Mouse (Mus musculus) spleen, adult 2 months (tissue): ENCODE measurements around the gene Hivep1. TPM values are rescaled to one million over a fixed set of nuclear protein-coding genes. Genes with fewer than 3 reads are reported as not detected.

Experiments
- DNase-seq, 2 experiments: peaks; one replicate each; pipeline versions ENCODE4 v3.0.0 to v3.0.0-alpha.2; 2012 to 2021; ENCODE audit warnings: low spot score in 2 of 2, low read depth in 1 of 2
- H3K27ac ChIP-seq: fragments of 200-500 bp; 2 replicates; pipeline ENCODE4 v1.5.1; 2012; ENCODE audit warnings: low read length, inconsistent platforms; ENCODE audit not compliant: insufficient read depth
- H3K27me3 ChIP-seq: fragments of 200-500 bp; 2 replicates; pipeline ENCODE4 v1.6.1; 2012; ENCODE audit warnings: mild to moderate bottlenecking, moderate library complexity, low read length, inconsistent platforms; ENCODE audit not compliant: control insufficient read depth, insufficient read depth
- H3K36me3 ChIP-seq: fragments of 200-500 bp; 2 replicates; pipeline ENCODE4 v1.6.1; 2012; ENCODE audit warnings: mild to moderate bottlenecking, low read length, inconsistent platforms; ENCODE audit not compliant: control insufficient read depth, insufficient read depth
- H3K4me1 ChIP-seq: fragments of 200-500 bp; 2 replicates; pipeline ENCODE4 v1.6.1; 2011; ENCODE audit warnings: inconsistent platforms; ENCODE audit not compliant: control insufficient read depth, insufficient read depth, insufficient read length
- H3K4me3 ChIP-seq: fragments of 200-500 bp; 2 replicates; pipeline ENCODE4 v1.5.1; 2011; ENCODE audit warnings: mild to moderate bottlenecking, inconsistent platforms; ENCODE audit not compliant: insufficient read depth, insufficient read length; ENCODE audit errors: extremely low read depth
- CTCF ChIP-seq: fragments of 200-500 bp; IDR thresholded peaks from 2 replicates; pipeline ENCODE4 v1.5.1; 2011; ENCODE audit warnings: mild to moderate bottlenecking, inconsistent platforms; ENCODE audit not compliant: insufficient read depth, insufficient read length, insufficient replicate concordance; ENCODE audit errors: extremely low read depth
- POLR2A ChIP-seq: fragments of 200-500 bp; IDR thresholded peaks from 2 replicates; pipeline ENCODE4 v1.6.1; 2011; ENCODE audit warnings: low read depth, low read length, inconsistent platforms
- whole genome bisulfite sequencing: fragments of 180-500 bp; shearing (Covaris S2); methylation state at CpG from one replicate; pipeline ENCODE4 v1.1.7; 2018; 5-methylcytosine and 5-hydroxymethylcytosine counted together
- polyA plus RNA-seq: library from polyadenylated mRNA; depleted of rRNA; stranded (reverse); fragments of >200 nt; gene quantifications from 2 replicates; pipeline ENCODE4 v1.2.3, GENCODE M21; 2012

Gene Hivep1
- polyA plus RNA-seq, 1 experiment, result 22.5 TPM

DNA sequence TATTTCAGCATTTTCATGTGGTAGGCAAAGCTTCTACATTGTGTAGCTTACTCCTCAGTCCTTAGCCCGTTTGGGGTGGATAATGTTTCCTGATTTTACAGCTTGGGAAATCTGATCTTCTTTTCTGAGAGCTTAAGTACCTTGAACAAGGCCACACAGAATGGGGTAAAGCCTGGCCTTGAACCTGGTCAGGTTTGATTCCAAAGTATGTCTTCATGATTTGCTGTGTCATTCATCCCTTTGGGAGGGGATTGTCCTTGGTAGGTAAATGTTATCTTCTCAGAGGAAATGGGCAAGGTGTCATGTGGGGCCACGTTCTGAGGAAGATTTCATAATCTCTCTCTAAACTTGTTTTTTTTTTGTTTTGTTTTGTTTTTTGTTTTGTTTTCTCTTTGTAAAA lies 1.8 kb downstream of the Hivep1 start:
- 41% methylated on average over 2 of the region's 2 CpGs for WGBS
- H3K27ac ChIP-seq, result no peak overlapping the region
- no peaks in the 10 kb centered on the region for H3K27me3 ChIP-seq
- no peak for DNase-seq
- H3K36me3 ChIP-seq, result peaks cover 8% of the 10 kb centered on the region
- no peaks in the 10 kb centered on the region; the same call in 1 of the 2 replicates for H3K4me1 ChIP-seq
- TF ChIP-seq POLR2A (no peak), CTCF (no peak)
- no peak overlapping the region for H3K4me3 ChIP-seq

GRCm38 (mm10) chr13:42054138-42054537 lies 2.3 kb downstream of the Hivep1 start:
- H3K27me3 ChIP-seq, result no peaks in the 10 kb centered on the region
- DNase-seq, result no peak
- H3K36me3 ChIP-seq, result peaks cover 8% of the 10 kb centered on the region
- H3K4me1 ChIP-seq, result no peaks in the 10 kb centered on the region; the same call in 1 of the 2 replicates
- H3K27ac ChIP-seq, result no peak overlapping the region
- TF ChIP-seq POLR2A (no peak), CTCF (no peak)
- no peak overlapping the region for H3K4me3 ChIP-seq
- 73% methylated on average over 3 of the region's 3 CpGs for WGBS

DNA sequence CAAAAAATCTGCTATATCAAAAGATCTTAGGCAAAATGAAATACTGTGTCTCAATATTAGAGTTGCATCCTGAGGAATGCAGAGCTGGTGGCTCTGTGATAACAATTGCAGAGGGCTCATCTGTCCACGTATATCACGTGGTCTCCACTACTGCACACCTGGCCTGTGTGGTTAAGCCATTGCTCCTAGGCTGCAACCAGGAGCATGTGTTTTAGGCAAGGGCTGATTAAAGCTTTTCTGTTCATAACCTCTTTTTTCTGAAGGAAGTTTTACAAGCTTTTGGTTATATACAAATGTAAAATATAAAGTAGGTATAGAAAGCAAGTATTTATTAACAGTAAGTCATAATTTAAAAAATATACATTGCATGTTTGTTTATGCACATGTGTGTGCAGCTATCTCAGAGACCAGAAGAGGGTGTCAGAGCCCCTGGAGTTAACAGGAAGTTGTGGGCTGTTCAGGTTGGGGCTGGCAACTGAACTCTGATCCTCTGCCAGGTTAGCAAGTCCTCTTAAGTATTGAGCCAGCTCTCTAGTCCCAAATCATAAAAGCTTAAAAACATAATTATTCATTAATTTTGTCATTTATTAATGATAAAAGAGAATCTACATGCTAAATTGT lies 5.0 kb downstream of the Hivep1 start:
- no peak overlapping the region for H3K4me3 ChIP-seq
- DNase-seq, result no peak
- peaks cover 3% of the 10 kb centered on the region for H3K4me1 ChIP-seq
- no peak for TF ChIP-seq CTCF
- no peak for TF ChIP-seq POLR2A
- no peak overlapping the region for H3K27ac ChIP-seq
- WGBS, result 66% methylated on average over 2 of the region's 2 CpGs
- peaks cover 15% of the 10 kb centered on the region for H3K36me3 ChIP-seq
- no peaks in the 10 kb centered on the region for H3K27me3 ChIP-seq

GRCm38 (mm10) chr13:42060846-42061630 lies 9.2 kb downstream of the Hivep1 start:
- peak in 1 of 2 experiments; percentile 60 for DNase-seq
- 29% methylated on average over 10 of the region's 10 CpGs for WGBS
- Histone ChIP-seq H3K4me1 (peaks cover 3% of the 10 kb centered on the region; the same call in 1 of the 2 replicates), H3K27me3 (no peaks in the 10 kb centered on the region), H3K4me3 (no peak overlapping the region), H3K27ac (no peak overlapping the region), H3K36me3 (peaks cover 22% of the 10 kb centered on the region)
- TF ChIP-seq CTCF (no peak), POLR2A (no peak)

- Histone ChIP-seq H3K36me3 (peaks cover 17% of the 10 kb centered on the region), H3K4me3 (no peak overlapping the region), H3K4me1 (peaks cover 3% of the 10 kb centered on the region; the same call in 1 of the 2 replicates), H3K27me3 (no peaks in the 10 kb centered on the region), H3K27ac (no peak overlapping the region)
- TF ChIP-seq POLR2A (no peak), CTCF (no peak)
- DNase-seq, result no peak
Measured at GRCm38 (mm10) chr13:42064257-42064656, 12.4 kb downstream of the Hivep1 start.

DNA sequence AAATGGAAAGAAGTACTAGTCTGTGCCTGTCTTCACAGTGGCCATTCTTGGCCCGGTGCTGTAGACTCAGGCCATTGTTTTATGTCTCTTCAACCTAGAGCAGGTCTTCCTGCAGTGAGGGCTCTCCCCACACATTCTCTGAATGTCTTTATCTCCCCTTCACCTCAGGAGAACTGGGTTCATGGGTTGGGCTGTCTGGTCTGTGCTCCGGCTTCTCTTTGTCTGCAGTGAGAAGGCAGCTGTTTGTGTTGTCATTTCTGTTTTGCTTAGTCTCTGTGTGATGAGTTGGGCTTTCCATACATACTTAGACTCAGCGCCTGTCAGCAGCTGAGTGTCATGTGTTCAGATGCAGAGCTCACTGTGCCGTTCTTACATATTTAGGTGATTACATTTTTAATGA lies 18.4 kb downstream of the Hivep1 start:
- no peak overlapping the region for H3K27ac ChIP-seq
- H3K4me3 ChIP-seq, result no peak overlapping the region
- no peak for DNase-seq
- no peaks in the 10 kb centered on the region for H3K27me3 ChIP-seq
- peaks cover 4% of the 10 kb centered on the region; the same call in 1 of the 2 replicates for H3K4me1 ChIP-seq
- 80% methylated on average over 4 of the region's 4 CpGs for WGBS
- peaks cover 3% of the 10 kb centered on the region for H3K36me3 ChIP-seq
- TF ChIP-seq CTCF, result no peak
- TF ChIP-seq POLR2A, result no peak

DNA sequence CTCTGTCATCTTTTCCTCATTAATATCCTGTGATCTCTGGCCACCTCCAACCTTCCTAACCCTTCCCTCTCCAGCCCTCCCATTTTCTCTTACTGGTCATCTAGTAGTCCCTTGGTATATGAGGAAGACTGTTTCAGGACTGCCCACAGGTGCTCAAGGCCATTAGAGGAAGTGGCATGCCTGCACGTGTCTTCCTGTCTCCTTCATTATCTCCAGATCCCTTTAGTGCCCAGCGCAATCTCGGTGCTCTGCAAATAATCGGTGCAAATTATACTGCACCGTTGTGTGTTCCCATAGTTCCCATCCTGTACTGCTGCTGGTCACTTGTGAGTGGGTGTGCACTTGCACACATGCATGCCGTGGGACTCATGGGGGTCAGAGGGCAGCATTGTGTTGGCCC lies 19.2 kb downstream of the Hivep1 start:
- Histone ChIP-seq H3K27ac (no peak overlapping the region), H3K27me3 (no peaks in the 10 kb centered on the region), H3K4me3 (no peak overlapping the region), H3K36me3 (peaks cover 3% of the 10 kb centered on the region), H3K4me1 (peaks cover 4% of the 10 kb centered on the region; the same call in 1 of the 2 replicates)
- 49% methylated on average over 6 of the region's 6 CpGs for WGBS
- no peak for DNase-seq
- TF ChIP-seq POLR2A (no peak), CTCF (no peak)
